Mouse (Mus musculus) spleen, adult 2 months (tissue): Measurements from ENCODE around the gene Brinp3.

Experiments used
- CTCF ChIP-seq: fragments of 200-500 bp; IDR thresholded peaks from 2 replicates; pipeline ENCODE4 v1.5.1; 2011; ENCODE audit warnings: mild to moderate bottlenecking, inconsistent platforms; ENCODE audit not compliant: insufficient read depth, insufficient read length, insufficient replicate concordance; ENCODE audit errors: extremely low read depth
- POLR2A ChIP-seq: fragments of 200-500 bp; IDR thresholded peaks from 2 replicates; pipeline ENCODE4 v1.6.1; 2011; ENCODE audit warnings: low read depth, low read length, inconsistent platforms

DNA sequence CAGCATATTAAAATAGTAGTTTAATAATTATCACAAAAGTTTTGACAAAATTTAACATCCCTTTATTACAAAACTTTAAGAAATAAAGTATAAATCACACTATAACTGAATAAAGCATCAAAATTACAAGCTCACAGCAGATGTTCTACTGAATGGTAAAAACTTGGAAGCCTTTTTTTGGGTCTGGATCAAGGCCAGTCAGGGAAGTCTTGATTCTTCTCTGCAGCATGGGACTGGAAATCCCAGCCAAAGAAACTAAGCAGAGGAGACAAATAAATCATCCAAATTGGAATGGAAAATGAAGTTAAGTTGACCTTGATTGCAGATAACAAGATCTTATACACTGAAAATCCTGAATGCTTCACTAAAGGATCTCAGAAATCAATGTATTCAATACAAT, 298.3 kb downstream of the Brinp3 start:
- TF ChIP-seq CTCF (no peak), POLR2A (no peak)
